Mouse (Mus musculus): ENCODE measurements around the gene Olfr878. TPM values are rescaled to one million over a fixed set of nuclear protein-coding genes. Genes with fewer than 3 reads are reported as not detected.

Gene Olfr878
- not detected for total RNA-seq (2021)
- long read RNA-seq = 0 reads

GRCm38 (mm10) chr9:37917540-37917939, at the start of gene Olfr878:
Gene Olfr878 (plus strand): TSS chr9:37917840.
- DNase-seq (ENCODE audit: low spot score in 2 of 2) = no peak

DNA sequence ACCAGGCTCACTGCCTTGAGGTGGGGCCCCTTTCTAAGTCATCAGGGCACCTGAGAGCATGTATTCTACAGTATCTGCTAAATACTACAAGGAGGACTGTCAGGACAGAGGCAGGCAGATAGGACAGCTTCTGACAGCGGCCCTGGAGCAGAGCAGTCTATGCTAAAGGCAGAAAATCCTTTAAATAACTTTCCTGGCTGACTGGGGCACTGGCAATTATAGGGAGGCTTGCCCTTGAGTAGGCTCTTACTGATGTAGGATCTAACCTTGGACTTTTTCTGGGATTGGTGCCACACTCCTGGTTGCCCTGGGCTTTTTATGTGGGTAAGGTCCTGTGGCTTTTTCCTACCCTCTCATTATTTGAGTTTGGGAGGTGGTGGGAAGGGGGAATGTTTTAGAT, 47.4 kb upstream of the Olfr878 start:
- no peak for DNase-seq (ENCODE audit: low spot score in 2 of 2)

DNA sequence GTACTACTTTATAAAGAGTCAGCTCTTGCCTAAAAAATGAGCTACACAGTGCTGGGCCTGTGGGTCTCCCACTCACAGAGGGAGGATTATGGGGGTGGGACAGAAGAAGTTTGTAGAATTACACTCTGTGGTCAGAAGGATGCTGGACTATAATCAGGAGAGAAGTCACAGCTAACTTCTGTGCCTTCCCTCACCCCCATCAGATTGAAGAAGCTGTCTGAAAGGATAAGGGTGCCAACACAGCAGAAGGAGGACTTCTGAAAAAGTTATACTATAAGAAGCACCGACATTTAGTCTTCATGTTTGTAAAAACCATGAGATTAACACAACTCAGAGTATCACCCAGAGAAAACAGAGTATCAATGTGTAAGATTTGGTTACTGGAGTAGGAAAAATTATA, 46.5 kb upstream of the Olfr878 start:
- DNase-seq (ENCODE audit: low spot score in 2 of 2) = no peak

- DNase-seq (ENCODE audit: low spot score in 2 of 2) = no peak
Observed at GRCm38 (mm10) chr9:37871536-37871935, 46.1 kb upstream of the Olfr878 start.

- peak; percentile 5 to 23 for DNase-seq (ENCODE audit: low spot score in 2 of 2)
Observed at GRCm38 (mm10) chr9:37890960-37891359, 26.7 kb upstream of the Olfr878 start.

DNA sequence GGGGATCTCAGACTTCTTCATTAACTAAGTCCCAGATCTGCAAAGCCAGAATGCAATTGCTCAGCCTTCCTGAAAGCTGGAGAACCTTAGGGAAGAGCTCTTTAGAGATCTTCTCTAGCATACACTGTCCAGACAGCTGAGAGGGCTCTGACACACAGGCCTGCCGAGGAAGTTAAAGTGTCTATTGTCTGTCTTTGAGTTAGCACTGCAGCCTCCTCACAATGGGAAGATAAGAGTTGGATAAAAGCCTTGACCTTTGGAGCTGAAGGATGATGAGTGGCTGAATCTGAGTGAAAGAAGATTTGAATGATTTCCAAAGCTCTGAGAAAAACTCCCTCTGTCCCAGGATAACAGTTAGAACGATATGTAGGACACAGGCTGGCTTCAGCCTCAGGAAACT, 21.0 kb upstream of the Olfr878 start, which contains the start of gene Olfr145:
Gene Olfr145, plus strand, starts transcription at position 64 of the 400 bp plus-strand sequence.
- DNase-seq (ENCODE audit: low spot score in 2 of 2) = no peak

GRCm38 (mm10) chr9:37905555-37905954, 12.1 kb upstream of the Olfr878 start:
- peak in 1 of 2 experiments; percentile 6 for DNase-seq (ENCODE audit: low spot score in 2 of 2)

- DNase-seq (ENCODE audit: low spot score in 2 of 2) = no peak
Observed at GRCm38 (mm10) chr9:37918018-37918417, 378 bp downstream of the Olfr878 start.

- DNase-seq (ENCODE audit: low spot score in 2 of 2) = no peak
Observed at GRCm38 (mm10) chr9:37924194-37924593, 6.6 kb downstream of the Olfr878 start.

DNA sequence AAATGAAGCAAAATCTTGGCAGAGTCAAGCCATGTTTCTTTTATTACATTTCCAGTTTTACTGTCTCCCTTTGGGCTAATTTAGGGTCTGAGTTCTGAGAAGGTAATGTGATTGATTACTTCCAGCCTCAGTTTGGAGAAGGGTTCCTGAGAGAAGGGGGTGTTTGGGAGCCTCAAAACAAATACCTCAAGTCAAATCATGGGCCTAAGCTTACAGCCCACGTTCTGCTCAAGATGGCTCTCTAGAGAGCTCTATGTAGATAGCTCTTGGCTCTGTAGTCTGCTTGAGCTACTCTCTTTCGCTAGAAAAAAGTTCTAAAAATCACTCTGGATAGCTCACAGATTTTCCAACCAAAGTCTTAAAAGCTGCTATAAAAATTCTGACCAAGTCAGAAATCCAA, 7.8 kb downstream of the Olfr878 start:
- no peak for DNase-seq (ENCODE audit: low spot score in 2 of 2)

DNA sequence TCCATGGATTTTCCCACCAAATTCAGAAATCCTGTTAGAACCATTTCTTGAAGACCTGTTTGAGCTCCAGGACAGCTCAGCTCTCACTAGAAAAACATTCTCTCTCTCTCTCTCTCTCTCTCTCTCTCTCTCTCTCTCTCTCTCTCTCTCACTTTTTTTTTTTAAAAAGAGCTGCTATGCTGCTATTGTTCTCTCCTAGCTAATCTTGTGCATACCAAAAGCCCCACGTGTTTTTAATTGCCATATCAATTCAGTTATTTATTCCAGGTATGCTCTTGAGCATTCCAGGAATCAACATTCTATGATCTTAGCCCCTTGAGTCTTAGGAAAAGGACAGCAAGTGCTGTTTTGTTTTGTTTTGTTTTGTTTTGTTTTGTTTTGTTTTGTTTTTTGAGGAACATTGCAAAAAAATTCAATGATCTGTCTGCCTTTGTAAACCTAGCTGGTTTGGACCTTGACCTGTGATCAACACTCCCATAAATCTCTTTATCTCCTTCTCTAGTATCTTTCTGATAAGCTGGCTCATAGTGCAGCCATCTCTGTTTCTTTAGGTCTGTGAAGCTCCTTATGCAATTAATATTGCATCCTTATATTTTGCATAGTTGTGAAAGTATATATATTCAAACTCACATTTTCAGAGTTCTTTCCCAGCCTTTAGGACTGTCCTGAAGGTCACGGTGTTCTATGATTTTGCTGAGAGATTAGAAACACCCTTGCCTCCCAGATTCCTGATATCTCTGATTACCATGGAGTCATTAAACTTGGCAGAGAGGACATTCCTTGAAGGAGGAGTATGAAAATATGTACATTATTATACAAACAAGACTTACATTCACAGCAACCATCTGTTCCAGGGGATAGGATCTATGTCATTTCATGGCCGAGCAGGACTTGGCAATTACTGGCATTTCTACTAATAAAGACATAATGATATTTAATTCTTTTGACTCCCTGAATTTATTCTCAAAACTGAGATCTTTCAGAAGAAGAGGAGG, 8.7 kb downstream of the Olfr878 start:
- no peak for DNase-seq (ENCODE audit: low spot score in 2 of 2)

DNA sequence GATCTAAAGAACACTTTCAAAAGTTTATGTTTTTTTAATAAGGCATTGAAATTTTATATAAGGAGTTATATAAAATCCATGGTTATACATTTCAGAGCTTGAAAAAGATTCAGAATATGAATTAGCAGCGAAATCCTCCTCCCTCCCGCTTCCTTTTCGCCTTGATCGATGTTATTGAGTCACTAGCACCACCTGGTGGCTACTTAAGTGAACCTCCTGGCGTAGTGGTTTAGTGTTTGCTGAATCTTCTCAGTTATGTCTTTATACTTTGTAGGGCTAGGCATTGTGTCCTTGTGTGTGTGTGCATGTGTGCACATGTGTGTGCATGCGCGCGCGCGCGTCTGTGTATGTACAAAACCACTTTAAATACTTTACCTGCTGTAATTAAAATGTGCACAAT, 14.9 kb downstream of the Olfr878 start:
- peak; percentile 50 to 89 for DNase-seq (ENCODE audit: low spot score in 2 of 2)

DNA sequence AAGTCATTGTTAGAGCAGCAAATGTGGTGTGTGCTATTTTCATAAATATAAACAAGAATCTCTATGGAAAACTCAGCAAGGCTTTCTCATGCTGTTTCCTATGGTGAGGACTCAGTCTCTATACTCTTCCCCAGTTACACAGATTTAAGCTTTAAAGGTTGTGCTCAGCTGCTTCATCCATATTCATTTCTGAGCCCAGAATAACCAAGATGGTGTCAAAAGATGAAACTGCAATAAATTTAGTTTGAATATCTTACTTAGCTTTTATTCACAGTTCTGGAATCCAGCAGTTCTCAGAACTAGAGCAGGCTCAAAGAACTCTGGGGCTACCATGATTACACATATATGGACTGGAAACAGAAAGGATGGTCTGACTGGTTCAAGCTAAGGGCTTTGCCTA, 16.5 kb downstream of the Olfr878 start:
- no peak for DNase-seq (ENCODE audit: low spot score in 2 of 2)

DNA sequence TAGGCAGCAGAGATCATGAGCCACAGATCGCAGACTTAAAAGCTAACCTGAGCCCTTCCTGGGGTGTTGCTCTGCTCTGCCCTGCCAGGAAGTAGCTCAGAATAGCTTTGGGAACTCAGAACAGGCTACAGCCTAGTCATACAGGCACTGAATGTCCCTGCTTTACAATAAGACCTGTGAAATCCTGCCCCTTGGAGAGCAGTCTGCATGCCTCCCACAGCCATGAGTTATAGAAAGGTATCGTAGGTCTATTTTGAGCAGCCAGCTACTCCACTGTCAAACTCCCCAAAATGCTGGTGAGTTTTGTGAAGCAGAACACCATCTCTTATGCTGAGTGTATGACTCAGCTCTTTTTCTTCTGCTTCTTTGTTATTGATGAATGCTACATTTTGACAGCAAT, 23.5 kb downstream of the Olfr878 start:
- no peak for DNase-seq (ENCODE audit: low spot score in 2 of 2)

Other genes starting within 250 kb of the Olfr878 start
- gene Panx3, start 248.6 kb upstream of the Olfr878 start, total RNA-seq (2021) = not detected
- gene Olfr160, start 201.6 kb upstream of the Olfr878 start, total RNA-seq (2021) = not detected
- not detected for gene Olfr874, start 172.7 kb upstream of the Olfr878 start, total RNA-seq (2021)
- not detected for gene Olfr875, start 146.0 kb upstream of the Olfr878 start, total RNA-seq (2021)
- gene Olfr876, start 114.8 kb upstream of the Olfr878 start, total RNA-seq (2021) = not detected
- gene Olfr877, start 63.6 kb upstream of the Olfr878 start, total RNA-seq (2021) = not detected
- gene Olfr145, start 21.1 kb upstream of the Olfr878 start, total RNA-seq (2021) = not detected
- not detected for gene Olfr881, start 74.0 kb downstream of the Olfr878 start, total RNA-seq (2021)
- gene Olfr883, start 108.0 kb downstream of the Olfr878 start, total RNA-seq (2021) = not detected
- gene Olfr884, start 128.7 kb downstream of the Olfr878 start, total RNA-seq (2021) = not detected
- not detected for gene Olfr885, start 143.5 kb downstream of the Olfr878 start, total RNA-seq (2021)
- gene Olfr887, start 166.2 kb downstream of the Olfr878 start, total RNA-seq (2021) = not detected
- not detected for gene Olfr888, start 190.3 kb downstream of the Olfr878 start, total RNA-seq (2021)
- not detected for gene Olfr889, start 197.4 kb downstream of the Olfr878 start, total RNA-seq (2021)
- not detected for gene Olfr890, start 224.7 kb downstream of the Olfr878 start, total RNA-seq (2021)